Mouse (Mus musculus) liver, postnatal 0 days (tissue): ENCODE results near the gene Gsdmc4. TPM values are rescaled to one million over a fixed set of nuclear protein-coding genes. Genes with fewer than 3 reads are reported as not detected.
"Not testable (repeated sequence)": the region's sequence is repeated elsewhere in the genome, so short reads cannot be mapped to it uniquely, and the experiment has no call there.

ENCODE experiments used
- ATAC-seq: fragments of 200-750 bp; cut with Nextera tagmentation; 2 replicates; pipeline ENCODE4 v1.8.0; 2017; ENCODE audit warnings: mild to moderate bottlenecking, moderate library complexity
- DNase-seq: peaks from one replicate; pipeline ENCODE4 v3.0.0-alpha.2; 2016
- H3K27ac ChIP-seq: fragments of 300-500 bp; sonication (generic); 2 replicates; pipeline ENCODE4 v1.5.1; 2014; ENCODE audit warnings: antibody characterized with exemption, moderate library complexity, mild to moderate bottlenecking, low read depth
- H3K27me3 ChIP-seq: fragments of 300-500 bp; sonication (generic); 2 replicates; pipeline ENCODE4 v1.6.1; 2014; ENCODE audit warnings: low read length, control low read depth, mixed read lengths; ENCODE audit not compliant: insufficient read depth
- H3K36me3 ChIP-seq: fragments of 300-500 bp; sonication (generic); replicated peaks from 2 replicates; pipeline ENCODE4 v1.6.1; 2014; ENCODE audit warnings: mild to moderate bottlenecking, control low read depth, low read length, moderate library complexity, mixed read lengths; ENCODE audit not compliant: insufficient read depth
- H3K4me1 ChIP-seq: fragments of 300-500 bp; sonication (generic); 2 replicates; pipeline ENCODE4 v1.6.1; 2014; ENCODE audit warnings: antibody characterized with exemption, mild to moderate bottlenecking, control low read depth; ENCODE audit not compliant: insufficient read depth
- H3K4me2 ChIP-seq: fragments of 300-500 bp; sonication (generic); 2 replicates; pipeline ENCODE4 v1.6.1; 2014; ENCODE audit warnings: low read depth, mild to moderate bottlenecking, low read length, moderate library complexity, mixed read lengths
- H3K4me3 ChIP-seq: fragments of 300-500 bp; sonication (generic); 2 replicates; pipeline ENCODE4 v1.5.1; 2014; ENCODE audit warnings: low read depth, low read length
- H3K9ac ChIP-seq: fragments of 300-500 bp; sonication (generic); replicated peaks from 2 replicates; pipeline ENCODE4 v1.6.1; 2014; ENCODE audit warnings: mild to moderate bottlenecking, moderate library complexity
- H3K9me3 ChIP-seq: fragments of 300-500 bp; sonication (generic); 2 replicates; pipeline ENCODE4 v1.6.1; 2016; ENCODE audit warnings: mild to moderate bottlenecking, control low read depth, low read length, mixed read lengths
- CTCF ChIP-seq: sonication (generic); IDR thresholded peaks from 2 replicates; pipeline ENCODE4 v1.5.1; 2016; ENCODE audit warnings: antibody characterized with exemption, low read depth
- WGBS: fragments of 180-500 bp; shearing (Covaris S2); extraction: QIAGEN DNeasy Blood & Tissue Kit; methylation state at CpG from one replicate; pipeline ENCODE4 v1.1.7; 2014; ENCODE audit not compliant: insufficient replicate concordance; 5-methylcytosine and 5-hydroxymethylcytosine counted together
- polyA plus RNA-seq: library from polyadenylated mRNA; unstranded; fragments of >200 nt; fragmentation: Nextera tagmentation; extraction: Ambion mirVana; gene quantifications from 2 replicates; pipeline ENCODE4 v1.2.1, GENCODE M21; 2015

Gene Gsdmc4
- polyA plus RNA-seq, 1 experiment from 2014 or later = not detected

DNA sequence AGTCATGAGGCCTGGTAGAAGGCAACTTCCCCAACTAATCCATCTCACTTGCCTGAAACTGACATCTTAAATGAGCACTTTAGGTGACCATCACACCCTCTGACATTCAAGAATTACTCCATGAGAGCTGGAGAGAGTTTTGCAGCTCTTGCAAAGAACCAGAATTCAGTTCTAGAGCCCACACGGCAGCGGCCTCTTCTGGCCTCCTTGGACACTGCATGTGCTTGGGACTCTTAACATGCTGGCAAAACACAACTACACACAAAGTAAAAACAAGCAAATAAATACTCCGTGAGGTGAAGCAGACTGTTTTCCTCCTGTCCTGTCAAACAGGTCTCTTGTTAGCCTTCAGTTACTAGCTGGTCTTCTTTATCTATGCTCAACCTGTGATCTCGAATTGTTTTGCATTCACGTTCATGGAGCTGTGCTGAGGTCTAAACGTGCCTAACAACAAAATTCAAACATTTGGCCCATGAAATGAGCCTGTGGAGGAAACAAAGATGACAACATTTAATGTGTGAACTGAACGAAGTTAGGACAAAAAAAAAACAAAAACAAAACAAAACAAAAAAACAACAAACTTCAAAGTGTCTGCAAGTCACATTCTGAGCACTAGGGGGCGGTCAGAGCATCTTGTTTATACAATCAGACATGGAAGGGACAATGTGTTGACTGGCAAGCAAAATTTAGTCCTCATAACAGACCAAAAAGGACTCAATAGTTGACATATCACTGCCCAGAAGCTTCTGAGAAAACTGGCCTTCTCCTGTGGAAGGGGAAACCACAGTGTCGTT is 16.3 kb downstream of the Gsdmc4 start:
- ATAC-seq, H3K36me3 ChIP-seq, H3K4me1 ChIP-seq, H3K27ac ChIP-seq, H3K9me3 ChIP-seq, H3K9ac ChIP-seq, H3K27me3 ChIP-seq: not testable (repeated sequence)
- Histone ChIP-seq H3K4me3 (peak overlapping the region; percentile 24; the same call in 1 of the 2 replicates), H3K4me2 (peak overlapping the region; percentile 50)
- WGBS = 24% methylated on average over 9 of the region's 9 CpGs
- DNase-seq = peak; percentile 58
- TF ChIP-seq CTCF = peak; percentile 75

DNA sequence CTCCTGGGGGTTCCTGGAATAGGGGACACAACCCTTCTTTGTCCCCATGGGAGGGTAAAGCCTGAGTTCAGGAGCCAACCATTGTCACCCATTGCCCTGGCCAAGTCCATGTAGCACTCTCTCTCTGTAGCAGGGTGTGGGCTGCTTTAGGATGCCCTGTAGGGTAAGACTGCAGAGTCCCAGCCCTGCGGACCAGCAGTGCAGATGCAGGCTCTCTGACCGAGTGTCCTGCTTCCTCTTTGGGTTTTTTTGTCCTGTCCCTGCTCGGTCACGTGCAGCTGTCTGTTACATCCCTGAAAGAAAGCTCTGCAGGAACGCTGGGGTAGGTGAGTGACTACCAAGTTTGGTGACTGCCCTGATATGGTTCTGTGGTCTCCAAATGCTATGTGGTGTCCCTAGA is 23.7 kb downstream of the Gsdmc4 start:
- WGBS = 40% methylated on average over 3 of the region's 5 CpGs
- not testable (repeated sequence) for H3K9ac ChIP-seq, H3K9me3 ChIP-seq, DNase-seq, ATAC-seq, H3K4me2 ChIP-seq, H3K4me1 ChIP-seq, H3K27ac ChIP-seq, H3K27me3 ChIP-seq, H3K36me3 ChIP-seq, H3K4me3 ChIP-seq

DNA sequence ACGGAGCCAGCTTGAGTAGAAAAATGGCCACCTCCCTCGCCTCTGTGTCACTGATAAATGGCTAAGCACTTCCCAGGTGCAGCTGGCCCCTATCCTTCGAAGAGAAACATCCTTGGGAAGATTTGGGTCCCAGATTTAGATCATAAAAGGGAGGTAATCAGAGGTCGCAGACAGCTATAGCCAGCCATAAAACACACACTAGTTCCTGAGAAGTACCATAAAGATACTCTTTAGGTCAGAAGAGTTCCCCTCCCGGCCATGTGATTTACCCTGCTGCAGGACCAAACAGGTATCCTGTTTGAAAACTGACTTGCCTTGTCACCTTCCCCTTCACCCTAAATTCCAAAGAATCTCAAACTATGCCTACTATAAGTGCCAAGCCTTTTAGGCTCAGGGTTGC is 24.1 kb downstream of the Gsdmc4 start:
- ATAC-seq, H3K9ac ChIP-seq, H3K9me3 ChIP-seq, H3K4me1 ChIP-seq, H3K4me2 ChIP-seq, H3K36me3 ChIP-seq, H3K27me3 ChIP-seq, DNase-seq, H3K27ac ChIP-seq, H3K4me3 ChIP-seq: not testable (repeated sequence)
- WGBS = no CpG with 5 or more reads among the region's 5 CpGs

DNA sequence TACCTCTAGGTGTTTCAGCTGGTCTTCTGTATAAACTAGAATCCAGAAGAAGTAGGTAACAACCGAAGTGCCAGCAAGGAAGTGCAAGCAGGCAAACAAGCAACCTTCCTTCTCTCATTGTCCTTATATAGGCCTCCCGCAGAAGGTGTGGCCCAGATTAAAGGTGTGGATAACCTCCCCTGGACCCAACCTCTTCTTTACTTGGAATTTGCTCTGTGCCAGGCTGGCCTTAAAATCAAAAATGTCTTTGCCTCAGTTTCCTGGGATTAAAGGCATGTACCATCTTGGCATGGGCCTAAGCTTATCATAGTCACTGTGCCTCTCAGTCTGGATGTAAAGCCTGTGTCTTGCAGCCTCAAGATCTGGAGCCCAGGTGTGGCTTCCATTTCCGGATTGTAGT is 33.6 kb downstream of the Gsdmc4 start, which contains the start of gene Gsdmc3:
Gsdmc3 (minus strand) TSS at position 101 of the 400 bp plus-strand sequence.
- H3K4me1 ChIP-seq, ATAC-seq, H3K36me3 ChIP-seq, H3K27me3 ChIP-seq, H3K27ac ChIP-seq, H3K4me2 ChIP-seq, H3K9me3 ChIP-seq, H3K9ac ChIP-seq, H3K4me3 ChIP-seq, DNase-seq: not testable (repeated sequence)
- 77% methylated on average over 1 of the region's 3 CpGs for WGBS

DNA sequence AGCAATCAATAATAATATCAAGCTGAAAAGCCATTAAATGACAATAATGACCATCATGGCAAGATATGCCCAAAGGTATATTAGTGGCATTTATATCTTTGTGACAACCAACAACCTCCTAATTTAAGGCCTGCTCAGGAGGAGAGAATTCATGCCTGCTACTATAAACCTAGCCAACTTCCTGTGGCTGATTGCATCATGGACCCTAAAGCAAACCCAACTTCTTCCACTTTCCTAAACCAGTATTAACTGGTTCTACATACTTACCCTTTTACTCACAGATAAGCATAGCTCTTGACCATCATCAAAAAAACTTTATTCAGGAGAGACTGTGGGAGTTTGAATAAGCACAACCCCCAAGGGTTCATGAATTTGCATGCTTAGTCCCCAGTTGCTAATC is 35.9 kb downstream of the Gsdmc4 start:
- not testable (repeated sequence) for H3K27me3 ChIP-seq, H3K27ac ChIP-seq, ATAC-seq, H3K36me3 ChIP-seq, H3K9ac ChIP-seq, H3K4me3 ChIP-seq, H3K4me1 ChIP-seq, H3K9me3 ChIP-seq, DNase-seq, H3K4me2 ChIP-seq

DNA sequence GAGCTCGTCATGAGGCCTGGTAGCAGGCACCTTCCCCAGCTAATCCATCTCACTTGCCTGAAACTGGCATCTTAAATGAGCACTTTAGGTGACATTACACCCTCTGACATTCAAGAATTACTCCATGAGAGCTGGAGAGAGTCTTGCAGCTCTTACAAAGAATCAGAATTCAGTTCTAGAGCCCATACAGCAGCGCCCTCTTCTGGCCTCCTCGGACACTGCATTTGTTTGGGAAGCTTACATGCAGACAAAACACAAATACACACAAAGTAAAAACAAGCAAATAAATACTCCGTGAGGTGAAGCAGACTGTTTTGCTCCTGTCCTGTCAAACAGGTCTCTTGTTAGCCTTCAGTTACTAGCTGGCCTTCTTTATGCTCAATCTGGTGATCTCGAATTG is 50.1 kb downstream of the Gsdmc4 start:
- TF ChIP-seq CTCF = peak; percentile 40
- ATAC-seq, H3K27me3 ChIP-seq, H3K36me3 ChIP-seq, H3K27ac ChIP-seq, H3K4me3 ChIP-seq, H3K9ac ChIP-seq, H3K4me2 ChIP-seq, H3K4me1 ChIP-seq, H3K9me3 ChIP-seq: not testable (repeated sequence)
- peak; percentile 26 for DNase-seq
- WGBS = 34% methylated on average over 5 of the region's 5 CpGs

Other genes starting within 250 kb of the Gsdmc4 start
- gene Gsdmc2, start 67.1 kb downstream of the Gsdmc4 start, polyA plus RNA-seq = not detected in 2 replicates
- not detected in 2 replicates for gene Gsdmc3, start 33.7 kb downstream of the Gsdmc4 start, polyA plus RNA-seq
- 36.6 and 37.0 TPM in 2 replicates for gene Fam49b, start 148.2 kb upstream of the Gsdmc4 start, polyA plus RNA-seq